Mouse (Mus musculus) stomach, postnatal 0 days (tissue): ENCODE results near the gene Arhgap22. TPM values are rescaled to one million over a fixed set of nuclear protein-coding genes. Genes with fewer than 3 reads are reported as not detected.

Source experiments
- ATAC-seq: fragments of 200-750 bp; cut with Nextera tagmentation; 2 replicates; pipeline ENCODE4 v1.8.0; 2017; ENCODE audit not compliant: low FRiP score, low TSS enrichment
- DNase-seq: peaks from one replicate; pipeline ENCODE4 v3.0.0-alpha.2; 2016; ENCODE audit warnings: low spot score
- H3K27ac ChIP-seq: fragments of 300-500 bp; sonication (generic); replicated peaks from 2 replicates; pipeline ENCODE4 v1.5.1; 2014; ENCODE audit warnings: mild to moderate bottlenecking, control low read depth
- H3K27me3 ChIP-seq: fragments of 300-500 bp; sonication (generic); 2 replicates; pipeline ENCODE4 v1.6.1; 2014; ENCODE audit warnings: low read length; ENCODE audit not compliant: control insufficient read depth, insufficient read depth
- H3K36me3 ChIP-seq: fragments of 300-500 bp; sonication (generic); 2 replicates; pipeline ENCODE4 v1.6.1; 2014; ENCODE audit warnings: low read length, mixed read lengths; ENCODE audit not compliant: control insufficient read depth, insufficient read depth
- H3K4me1 ChIP-seq: fragments of 300-500 bp; sonication (generic); replicated peaks from 2 replicates; pipeline ENCODE4 v1.6.1; 2014; ENCODE audit warnings: antibody characterized with exemption; ENCODE audit not compliant: control insufficient read depth, insufficient read depth
- H3K4me2 ChIP-seq: fragments of 300-500 bp; sonication (generic); replicated peaks from 2 replicates; pipeline ENCODE4 v1.6.1; 2014; ENCODE audit warnings: low read depth, mild to moderate bottlenecking, control low read depth, moderate library complexity
- H3K4me3 ChIP-seq: fragments of 300-500 bp; sonication (generic); 2 replicates; pipeline ENCODE4 v1.5.1; 2014; ENCODE audit warnings: low read depth, low read length, control low read depth
- H3K9ac ChIP-seq: fragments of 300-500 bp; sonication (generic); 2 replicates; pipeline ENCODE4 v1.6.1; 2014; ENCODE audit warnings: mild to moderate bottlenecking, low read length, control low read depth, mixed read lengths
- H3K9me3 ChIP-seq: fragments of 300-500 bp; sonication (generic); 2 replicates; pipeline ENCODE4 v1.6.1; 2016; ENCODE audit warnings: low read length; ENCODE audit not compliant: control insufficient read depth
- CTCF ChIP-seq: IDR thresholded peaks from 2 replicates; pipeline ENCODE4 v1.5.1; 2016; ENCODE audit warnings: antibody characterized with exemption, low read depth, mild to moderate bottlenecking, moderate library complexity
- EP300 ChIP-seq: optimal IDR thresholded peaks from 2 replicates; pipeline ENCODE3; 2016; ENCODE audit warnings: antibody characterized with exemption
- WGBS: fragments of 180-500 bp; shearing (Covaris S2); extraction: QIAGEN DNeasy Blood & Tissue Kit; methylation state at CpG from one replicate; pipeline ENCODE4 v1.1.7; 2014; 5-methylcytosine and 5-hydroxymethylcytosine counted together
- polyA plus RNA-seq: library from polyadenylated mRNA; unstranded; fragments of >200 nt; fragmentation: Nextera tagmentation; extraction: Ambion mirVana; gene quantifications from 2 replicates; pipeline ENCODE4 v1.2.1, GENCODE M21; 2015

The Arhgap22 gene
- polyA plus RNA-seq, 1 experiment from 2014 or later = 6.5 TPM

GRCm38 (mm10) chr14:33185068-33185800 lies 28.6 kb upstream of the Arhgap22 start, which contains the start of gene Wdfy4:
Gene Wdfy4 (minus strand): TSS chr14:33185508.
- H3K9ac ChIP-seq = no peak within 1 kb of the TSS
- no peak within 1 kb of the TSS for H3K4me3 ChIP-seq
- no peaks in the 10 kb centered on the region for H3K36me3 ChIP-seq
- no peak within 1 kb of the TSS for H3K4me2 ChIP-seq
- H3K4me1 ChIP-seq = no peaks in the 10 kb centered on the region
- no peak within 1 kb of the TSS for H3K27ac ChIP-seq
- TF ChIP-seq EP300 = no peak
- no peak for TF ChIP-seq CTCF
- no peak for ATAC-seq
- no peaks in the 10 kb centered on the region for H3K9me3 ChIP-seq
- no peak for DNase-seq
- no peaks in the 10 kb centered on the region for H3K27me3 ChIP-seq
- 86% methylated on average over 11 of the region's 11 CpGs for WGBS

GRCm38 (mm10) chr14:33187201-33187600 lies 26.6 kb upstream of the Arhgap22 start:
- H3K4me3 ChIP-seq = no peak overlapping the region
- no peaks in the 10 kb centered on the region for H3K36me3 ChIP-seq
- H3K27me3 ChIP-seq = no peaks in the 10 kb centered on the region
- H3K9me3 ChIP-seq = no peaks in the 10 kb centered on the region
- DNase-seq = no peak
- no peak for ATAC-seq
- no peak overlapping the region for H3K9ac ChIP-seq
- WGBS = 42% methylated on average over 4 of the region's 4 CpGs
- no peak overlapping the region for H3K27ac ChIP-seq
- TF ChIP-seq CTCF (no peak), EP300 (no peak)
- no peak overlapping the region for H3K4me2 ChIP-seq
- H3K4me1 ChIP-seq = no peaks in the 10 kb centered on the region

GRCm38 (mm10) chr14:33189230-33189629 lies 24.6 kb upstream of the Arhgap22 start:
- H3K4me1 ChIP-seq = no peaks in the 10 kb centered on the region
- no peaks in the 10 kb centered on the region for H3K36me3 ChIP-seq
- no peak overlapping the region for H3K4me2 ChIP-seq
- H3K9me3 ChIP-seq = no peaks in the 10 kb centered on the region
- no peak overlapping the region for H3K27ac ChIP-seq
- no peaks in the 10 kb centered on the region for H3K27me3 ChIP-seq
- 75% methylated on average over 10 of the region's 10 CpGs for WGBS
- H3K9ac ChIP-seq = no peak overlapping the region
- ATAC-seq (no peak), DNase-seq (no peak)
- TF ChIP-seq CTCF (no peak), EP300 (no peak)
- no peak overlapping the region for H3K4me3 ChIP-seq

GRCm38 (mm10) chr14:33189849-33190423 lies 23.9 kb upstream of the Arhgap22 start:
- no peaks in the 10 kb centered on the region for H3K36me3 ChIP-seq
- H3K9me3 ChIP-seq = no peaks in the 10 kb centered on the region
- H3K27me3 ChIP-seq = no peaks in the 10 kb centered on the region
- H3K27ac ChIP-seq = no peak overlapping the region
- H3K4me2 ChIP-seq = no peak overlapping the region
- H3K9ac ChIP-seq = no peak overlapping the region
- WGBS = 90% methylated on average over 21 of the region's 21 CpGs
- no peak for DNase-seq
- no peak for ATAC-seq
- H3K4me1 ChIP-seq = no peaks in the 10 kb centered on the region
- no peak overlapping the region for H3K4me3 ChIP-seq
- TF ChIP-seq CTCF = no peak
- TF ChIP-seq EP300 = no peak

- 65% methylated on average over 1 of the region's 1 CpGs for WGBS
- H3K36me3 ChIP-seq = no peaks in the 10 kb centered on the region
- no peak for ATAC-seq
Measured at GRCm38 (mm10) chr14:33190646-33191045, 23.2 kb upstream of the Arhgap22 start.

GRCm38 (mm10) chr14:33193762-33194161 lies 20.1 kb upstream of the Arhgap22 start:
- H3K27me3 ChIP-seq = no peaks in the 10 kb centered on the region
- DNase-seq = no peak
- H3K4me3 ChIP-seq = no peak overlapping the region
- no peak overlapping the region for H3K27ac ChIP-seq
- no peak overlapping the region for H3K9ac ChIP-seq
- H3K4me2 ChIP-seq = no peak overlapping the region
- H3K9me3 ChIP-seq = no peaks in the 10 kb centered on the region
- no peak for ATAC-seq
- no peaks in the 10 kb centered on the region for H3K36me3 ChIP-seq
- H3K4me1 ChIP-seq = no peaks in the 10 kb centered on the region
- TF ChIP-seq CTCF = no peak

More at GRCm38 (mm10) chr14:33190646-33191045, 23.2 kb upstream of the Arhgap22 start:
- Histone ChIP-seq H3K9me3 (no peaks in the 10 kb centered on the region), H3K4me1 (no peaks in the 10 kb centered on the region), H3K4me2 (no peak overlapping the region), H3K9ac (no peak overlapping the region), H3K27me3 (no peaks in the 10 kb centered on the region), H3K27ac (no peak overlapping the region), H3K4me3 (no peak overlapping the region)
- no peak for TF ChIP-seq CTCF
- TF ChIP-seq EP300 = no peak
- no peak for DNase-seq
